Mouse (Mus musculus) heart, embryonic 10.5 days (tissue): ENCODE results near the gene Nat8f5. TPM values are rescaled to one million over a fixed set of nuclear protein-coding genes. Genes with fewer than 3 reads are reported as not detected.
A peak's percentile ranks its signal among the peaks of the same experiment; 100 is the strongest.
"Not testable (repeated sequence)": the region's sequence is repeated elsewhere in the genome, so short reads cannot be mapped to it uniquely, and the experiment has no call there.

Experiments
- DNase-seq: peaks from one replicate; pipeline ENCODE4 v3.0.0-alpha.2; 2017; ENCODE audit warnings: low spot score
- H3K27ac ChIP-seq: fragments of 300-500 bp; sonication (generic); 2 replicates; pipeline ENCODE4 v1.5.1; 2016; ENCODE audit warnings: mild to moderate bottlenecking
- H3K27me3 ChIP-seq: fragments of 300-500 bp; sonication (generic); 2 replicates; pipeline ENCODE4 v1.6.1; 2016; ENCODE audit warnings: mild to moderate bottlenecking; ENCODE audit not compliant: poor library complexity, insufficient read depth, severe bottlenecking
- H3K36me3 ChIP-seq: fragments of 300-500 bp; sonication (generic); 2 replicates; pipeline ENCODE4 v1.6.1; 2016; ENCODE audit warnings: mild to moderate bottlenecking, moderate library complexity
- H3K4me1 ChIP-seq: fragments of 300-500 bp; sonication (generic); 2 replicates; pipeline ENCODE4 v1.6.1; 2016; ENCODE audit warnings: mild to moderate bottlenecking
- H3K4me3 ChIP-seq: fragments of 300-500 bp; sonication (generic); 2 replicates; pipeline ENCODE4 v1.5.1; 2016; ENCODE audit warnings: mild to moderate bottlenecking, moderate library complexity
- H3K9me3 ChIP-seq: fragments of 300-500 bp; sonication (generic); 2 replicates; pipeline ENCODE4 v1.6.1; 2016; ENCODE audit warnings: mild to moderate bottlenecking, moderate library complexity
- WGBS: fragments of 180-500 bp; shearing (Covaris S2); methylation state at CpG from one replicate; pipeline ENCODE4 v1.1.7; 2016; 5-methylcytosine and 5-hydroxymethylcytosine counted together
- microRNA-seq: library from miRNA; unstranded; fragments of <30 nt; microRNA quantifications from one replicate; pipeline ENCODE4, GENCODE M21; 2017
- polyA plus RNA-seq: library from polyadenylated mRNA; unstranded; fragments of >200 nt; fragmentation: Nextera tagmentation; extraction: Ambion mirVana; gene quantifications from 2 replicates; pipeline ENCODE4 v1.2.1, GENCODE M21; 2016

Nat8f5 gene
- polyA plus RNA-seq, 1 experiment from 2014 or later, result not detected

GRCm38 (mm10) chr6:85829462-85829861 lies 8.7 kb upstream of the Nat8f5 start:
- Histone ChIP-seq H3K27me3 (no peaks in the 10 kb centered on the region), H3K4me1 (no peaks in the 10 kb centered on the region), H3K4me3 (no peak overlapping the region), H3K27ac (no peak overlapping the region), H3K9me3 (no peaks in the 10 kb centered on the region), H3K36me3 (no peaks in the 10 kb centered on the region)
- WGBS, result 72% methylated on average over 1 of the region's 1 CpGs
- no peak for DNase-seq

GRCm38 (mm10) chr6:85825886-85826285 lies 5.1 kb upstream of the Nat8f5 start:
- DNase-seq, result no peak
- Histone ChIP-seq H3K27me3 (no peaks in the 10 kb centered on the region), H3K27ac (no peak overlapping the region), H3K4me1 (no peaks in the 10 kb centered on the region), H3K36me3 (no peaks in the 10 kb centered on the region), H3K9me3 (no peaks in the 10 kb centered on the region), H3K4me3 (no peak overlapping the region)
- 83% methylated on average over 2 of the region's 2 CpGs for WGBS

GRCm38 (mm10) chr6:85823382-85824090 lies 2.8 kb upstream of the Nat8f5 start:
- no peaks in the 10 kb centered on the region for H3K27me3 ChIP-seq
- DNase-seq, result no peak
- H3K27ac ChIP-seq, result no peak overlapping the region
- no peak overlapping the region for H3K4me3 ChIP-seq
- no peaks in the 10 kb centered on the region for H3K9me3 ChIP-seq
- H3K36me3 ChIP-seq, result no peaks in the 10 kb centered on the region
- 91% methylated on average over 1 of the region's 1 CpGs for WGBS
- H3K4me1 ChIP-seq, result no peaks in the 10 kb centered on the region

- H3K4me3 ChIP-seq, result no peak overlapping the region
- DNase-seq, result no peak
- 83% methylated on average over 4 of the region's 4 CpGs for WGBS
Measured at GRCm38 (mm10) chr6:85822286-85822685, 1.5 kb upstream of the Nat8f5 start.

GRCm38 (mm10) chr6:85818338-85818737 lies 2.4 kb downstream of the Nat8f5 start:
- Histone ChIP-seq H3K27me3 (no peaks in the 10 kb centered on the region), H3K36me3 (no peaks in the 10 kb centered on the region), H3K4me1 (no peaks in the 10 kb centered on the region), H3K4me3 (no peak overlapping the region), H3K9me3 (no peaks in the 10 kb centered on the region), H3K27ac (no peak overlapping the region)
- WGBS, result 31% methylated on average over 1 of the region's 1 CpGs
- DNase-seq, result no peak

More at GRCm38 (mm10) chr6:85822286-85822685, 1.5 kb upstream of the Nat8f5 start:
- Histone ChIP-seq H3K4me1 (no peaks in the 10 kb centered on the region), H3K27ac (no peak overlapping the region), H3K36me3 (no peaks in the 10 kb centered on the region), H3K27me3 (no peaks in the 10 kb centered on the region), H3K9me3 (no peaks in the 10 kb centered on the region)

GRCm38 (mm10) chr6:85813339-85813738 lies 7.4 kb downstream of the Nat8f5 start:
- H3K9me3 ChIP-seq, result no peaks in the 10 kb centered on the region
- H3K27me3 ChIP-seq, result no peaks in the 10 kb centered on the region
- H3K4me3 ChIP-seq, result no peak overlapping the region
- WGBS, result 76% methylated on average over 2 of the region's 2 CpGs
- H3K4me1 ChIP-seq, result no peaks in the 10 kb centered on the region
- no peak overlapping the region for H3K27ac ChIP-seq
- DNase-seq, result peak; percentile 38
- H3K36me3 ChIP-seq, result no peaks in the 10 kb centered on the region

GRCm38 (mm10) chr6:85810942-85811537 lies 9.7 kb downstream of the Nat8f5 start:
- 61% methylated on average over 3 of the region's 3 CpGs for WGBS
- not testable (repeated sequence) for H3K9me3 ChIP-seq, H3K4me3 ChIP-seq, H3K4me1 ChIP-seq, H3K36me3 ChIP-seq, H3K27ac ChIP-seq, H3K27me3 ChIP-seq
- DNase-seq, result peak; percentile 50

- WGBS, result 77% methylated on average over 3 of the region's 3 CpGs
- DNase-seq, H3K27me3 ChIP-seq, H3K36me3 ChIP-seq, H3K27ac ChIP-seq, H3K4me1 ChIP-seq, H3K9me3 ChIP-seq, H3K4me3 ChIP-seq: not testable (repeated sequence)
Measured at GRCm38 (mm10) chr6:85810514-85810913, 10.3 kb downstream of the Nat8f5 start.

GRCm38 (mm10) chr6:85809784-85810183 lies 11.0 kb downstream of the Nat8f5 start:
- H3K27me3 ChIP-seq, H3K27ac ChIP-seq, H3K4me3 ChIP-seq, H3K9me3 ChIP-seq, H3K4me1 ChIP-seq, H3K36me3 ChIP-seq: not testable (repeated sequence)
- 42% methylated on average over 3 of the region's 3 CpGs for WGBS
- peak; percentile 3 for DNase-seq

GRCm38 (mm10) chr6:85803180-85803579 lies 17.6 kb downstream of the Nat8f5 start:
- not testable (repeated sequence) for DNase-seq, H3K9me3 ChIP-seq, H3K36me3 ChIP-seq, H3K4me1 ChIP-seq, H3K4me3 ChIP-seq, H3K27me3 ChIP-seq, H3K27ac ChIP-seq
- 66% methylated on average over 5 of the region's 5 CpGs for WGBS

Small RNA genes within 50 kb of the gene (microRNA-seq; reads per million reads assigned to microRNA genes)
- gene Mir6375, result not detected

Other genes starting within 250 kb of the Nat8f5 start
- gene Alms1, start 233.4 kb downstream of the Nat8f5 start, polyA plus RNA-seq, result 4.4 and 5.5 TPM in 2 replicates
- gene Nat8f7, start 107.8 kb downstream of the Nat8f5 start, polyA plus RNA-seq, result 0.09 TPM in 1 of 2 replicates, not detected in the other
- 0.20 and 0.33 TPM in 2 replicates for gene Nat8f3, start 55.2 kb downstream of the Nat8f5 start, polyA plus RNA-seq
- not detected in 2 replicates for gene Nat8f6, start within 50 bp of the Nat8f5 start, polyA plus RNA-seq
- not detected in 2 replicates for gene Nat8, start 11.1 kb upstream of the Nat8f5 start, polyA plus RNA-seq
- gene Nat8f2, start 48.2 kb upstream of the Nat8f5 start, polyA plus RNA-seq, result not detected in 2 replicates
- 1.5 and 2.5 TPM in 2 replicates for gene Nat8f4, start 83.9 kb upstream of the Nat8f5 start, polyA plus RNA-seq
- 24.5 and 28.8 TPM in 2 replicates for gene Tprkb, start 90.9 kb upstream of the Nat8f5 start, polyA plus RNA-seq
- gene Nat8f1, start 94.7 kb upstream of the Nat8f5 start, polyA plus RNA-seq, result 4.3 and 5.8 TPM in 2 replicates
- 38.0 and 39.9 TPM in 2 replicates for gene Dusp11, start 140.7 kb upstream of the Nat8f5 start, polyA plus RNA-seq
- not detected in 2 replicates for gene Figla, start 195.2 kb upstream of the Nat8f5 start, polyA plus RNA-seq
- gene Add2, start 207.7 kb upstream of the Nat8f5 start, polyA plus RNA-seq, result 12.1 and 16.0 TPM in 2 replicates